Mouse (Mus musculus): ENCODE measurements around the gene Nfkbia. TPM values are rescaled to one million over a fixed set of nuclear protein-coding genes. Genes with fewer than 3 reads are reported as not detected.

The Nfkbia gene
- polyA plus RNA-seq, 1 experiment from 2014 or later, result 41.2 TPM

DNA sequence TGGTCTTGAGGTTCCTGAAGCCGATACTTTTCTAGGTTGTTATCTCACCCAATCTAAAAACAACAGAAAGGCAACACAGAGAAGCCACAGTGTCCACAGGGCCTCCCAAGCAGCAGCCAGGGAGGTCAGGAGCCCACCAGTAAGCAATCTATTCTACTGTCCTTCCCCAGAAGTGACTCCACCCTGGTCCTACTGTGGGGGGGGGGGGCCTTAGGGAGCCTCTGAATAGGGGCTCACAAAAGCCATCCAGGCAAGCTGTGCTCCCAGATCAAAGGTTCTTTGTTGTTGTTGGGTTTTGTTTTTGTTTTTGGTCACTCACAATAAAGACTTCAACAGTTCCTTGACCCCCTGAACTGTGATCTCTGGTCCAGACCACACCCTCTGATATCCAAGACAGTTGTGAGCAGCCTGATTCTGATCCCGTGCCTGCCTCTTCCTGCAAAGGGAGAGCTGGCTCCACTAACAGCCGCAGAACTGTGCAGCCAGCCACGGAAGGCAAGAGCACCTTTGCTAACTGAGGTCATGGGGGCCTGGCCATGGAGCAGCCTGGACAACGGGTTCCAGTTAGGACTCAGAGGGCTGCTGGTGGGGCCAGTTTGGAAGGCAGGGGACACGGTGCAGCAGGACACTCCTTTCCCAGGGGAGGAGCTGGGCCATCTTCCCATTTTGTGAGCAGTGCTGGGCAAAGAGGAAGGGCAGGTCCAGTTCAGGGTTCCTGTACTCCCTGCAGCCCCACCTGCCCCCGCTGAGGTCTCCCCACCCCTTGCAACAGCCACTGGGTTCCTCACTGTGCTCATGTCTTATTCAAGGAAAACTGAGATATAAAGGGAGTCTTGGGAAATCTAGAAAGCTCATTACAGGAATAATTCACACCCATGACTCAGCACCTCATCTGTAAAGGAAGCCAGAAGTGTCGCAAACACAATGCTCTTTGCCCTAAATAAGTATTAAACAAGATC, 18.9 kb downstream of the Nfkbia start:
- no peaks in the 10 kb centered on the region for H3K27me3 ChIP-seq (ENCODE audit: control insufficient read depth, insufficient read depth, low read length)
- H3K27ac ChIP-seq (ENCODE audit: low read depth, low read length), result no peak overlapping the region
- H3K4me2 ChIP-seq (ENCODE audit: low read depth, low read length, severe bottlenecking), result no peak overlapping the region
- H3K4me3 ChIP-seq (ENCODE audit: low read depth, low read length), result no peak overlapping the region
- H3K4me1 ChIP-seq (replicated peaks; ENCODE audit: control insufficient read depth, insufficient read depth, low read length), result peaks cover 4% of the 10 kb centered on the region
- DNase-seq (ENCODE audit: low spot score), result no peak
- no peaks in the 10 kb centered on the region for H3K36me3 ChIP-seq (ENCODE audit: control insufficient read depth, insufficient read depth, low read length)
- no peak for ATAC-seq (replicated peaks; ENCODE audit: low FRiP score)
- H3K9ac ChIP-seq (ENCODE audit: low read length), result no peak overlapping the region
- H3K9me3 ChIP-seq (ENCODE audit: control insufficient read depth, low read length), result no peaks in the 10 kb centered on the region
- WGBS, result 28% methylated on average over 8 of the region's 8 CpGs

DNA sequence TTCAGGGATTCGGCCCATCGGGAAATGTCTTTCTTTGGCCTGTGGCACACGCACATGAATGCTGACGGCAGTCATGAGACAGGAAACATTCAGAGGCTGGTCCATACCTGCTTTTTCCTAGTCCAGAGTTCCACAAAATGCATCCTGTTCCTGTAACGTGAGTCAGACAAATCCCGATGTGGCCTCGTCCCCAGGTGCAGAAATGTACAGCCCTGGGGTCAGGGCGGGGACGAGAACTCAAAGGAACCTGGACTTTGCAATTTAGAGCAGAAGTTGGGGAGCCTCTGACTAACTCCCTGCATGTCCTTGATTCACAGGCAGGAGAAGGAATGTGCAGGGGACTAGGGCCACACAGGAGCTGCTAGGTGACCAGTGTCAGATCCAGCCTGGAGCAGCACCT, 21.1 kb downstream of the Nfkbia start:
- Histone ChIP-seq H3K4me3 (ENCODE audit: low read depth, low read length) (no peak overlapping the region), H3K4me2 (ENCODE audit: low read depth, low read length, severe bottlenecking) (no peak overlapping the region), H3K27me3 (ENCODE audit: control insufficient read depth, insufficient read depth, low read length) (no peaks in the 10 kb centered on the region), H3K36me3 (ENCODE audit: control insufficient read depth, insufficient read depth, low read length) (no peaks in the 10 kb centered on the region), H3K4me1 (replicated peaks; ENCODE audit: control insufficient read depth, insufficient read depth, low read length) (peaks cover 5% of the 10 kb centered on the region), H3K9me3 (ENCODE audit: control insufficient read depth, low read length) (no peaks in the 10 kb centered on the region), H3K9ac (ENCODE audit: low read length) (no peak overlapping the region), H3K27ac (ENCODE audit: low read depth, low read length) (no peak overlapping the region)
- DNase-seq (ENCODE audit: low spot score) (no peak), ATAC-seq (replicated peaks; ENCODE audit: low FRiP score) (no peak)
- WGBS, result 89% methylated on average over 9 of the region's 9 CpGs

DNA sequence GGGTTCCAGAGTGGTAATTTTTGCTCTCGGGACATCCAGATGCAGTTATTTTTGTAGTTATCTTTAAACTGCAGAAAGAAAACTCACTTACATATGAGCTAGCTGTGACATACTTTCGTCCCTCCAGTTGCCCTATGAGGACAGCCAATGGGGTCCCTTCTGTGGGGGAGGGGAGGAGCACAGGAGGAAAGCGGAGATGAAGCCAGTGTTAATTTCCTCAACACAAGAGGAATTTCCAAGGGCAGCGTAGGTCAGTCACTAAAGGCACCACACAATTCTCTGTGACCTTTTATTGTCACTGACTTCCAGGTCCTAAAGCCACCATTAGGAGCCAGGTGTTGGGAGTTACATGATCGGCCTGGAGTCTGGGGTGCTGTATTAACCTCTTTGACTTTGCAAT, 22.0 kb downstream of the Nfkbia start:
- no peak for DNase-seq (ENCODE audit: low spot score)

DNA sequence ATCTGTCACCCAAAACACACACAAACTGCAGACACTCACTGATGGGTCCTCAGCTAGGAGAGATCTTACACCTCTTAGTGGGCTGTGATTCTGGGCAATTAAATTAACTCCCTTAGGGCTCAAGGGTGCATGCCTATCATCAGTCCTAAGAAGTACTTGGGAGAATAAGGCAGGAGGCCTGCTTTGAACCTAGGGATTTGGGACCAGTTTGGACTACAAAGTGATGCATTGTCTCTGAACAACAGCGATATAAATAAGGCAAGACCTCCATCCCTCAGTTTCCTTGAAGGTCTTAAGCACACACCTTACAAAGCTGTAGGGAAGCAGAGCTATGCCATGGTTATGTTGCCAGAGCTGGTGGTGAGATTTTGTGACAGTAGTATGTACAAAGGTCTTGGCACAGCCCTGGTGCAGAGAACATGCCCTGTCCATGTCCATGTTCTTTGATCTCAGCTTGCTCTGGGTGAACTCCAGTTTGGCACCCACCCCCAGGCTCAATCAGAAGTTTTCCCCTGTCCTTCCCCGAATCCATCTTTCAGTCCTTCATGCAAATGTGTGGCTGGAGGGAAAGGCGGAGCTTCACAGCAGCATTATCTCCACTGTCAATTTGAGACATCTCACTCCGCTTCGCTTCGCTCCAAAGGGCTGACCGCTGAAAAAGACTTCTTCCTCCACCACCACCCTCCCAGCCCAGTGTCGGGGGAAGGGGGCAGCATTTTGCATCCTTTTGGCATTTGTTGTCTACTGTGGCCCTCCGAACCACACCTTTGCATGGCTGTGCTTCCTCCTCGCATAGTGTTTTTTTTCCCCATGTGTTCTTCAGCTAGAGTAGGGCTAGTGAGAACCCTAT, 24.9 kb downstream of the Nfkbia start:
- peaks cover 9% of the 10 kb centered on the region; the same call in 1 of the 2 replicates for H3K4me1 ChIP-seq (replicated peaks; ENCODE audit: control insufficient read depth, insufficient read depth, low read length)
- H3K36me3 ChIP-seq (ENCODE audit: control insufficient read depth, insufficient read depth, low read length), result no peaks in the 10 kb centered on the region
- no peak for ATAC-seq (replicated peaks; ENCODE audit: low FRiP score)
- DNase-seq (ENCODE audit: low spot score), result no peak
- 68% methylated on average over 10 of the region's 10 CpGs for WGBS
- no peak overlapping the region for H3K9ac ChIP-seq (ENCODE audit: low read length)
- H3K27ac ChIP-seq (ENCODE audit: low read depth, low read length), result no peak overlapping the region
- no peak overlapping the region for H3K4me3 ChIP-seq (ENCODE audit: low read depth, low read length)
- H3K27me3 ChIP-seq (ENCODE audit: control insufficient read depth, insufficient read depth, low read length), result no peaks in the 10 kb centered on the region
- H3K4me2 ChIP-seq (ENCODE audit: low read depth, low read length, severe bottlenecking), result no peak overlapping the region
- no peaks in the 10 kb centered on the region for H3K9me3 ChIP-seq (ENCODE audit: control insufficient read depth, low read length)

More for the DNA sequence above, 22.0 kb downstream of the Nfkbia start:
- Histone ChIP-seq H3K4me2 (ENCODE audit: low read depth, low read length, severe bottlenecking) (no peak overlapping the region), H3K27me3 (ENCODE audit: control insufficient read depth, insufficient read depth, low read length) (no peaks in the 10 kb centered on the region), H3K4me3 (ENCODE audit: low read depth, low read length) (no peak overlapping the region), H3K9me3 (ENCODE audit: control insufficient read depth, low read length) (no peaks in the 10 kb centered on the region), H3K27ac (ENCODE audit: low read depth, low read length) (no peak overlapping the region), H3K9ac (ENCODE audit: low read length) (no peak overlapping the region), H3K36me3 (ENCODE audit: control insufficient read depth, insufficient read depth, low read length) (no peaks in the 10 kb centered on the region), H3K4me1 (replicated peaks; ENCODE audit: control insufficient read depth, insufficient read depth, low read length) (peaks cover 8% of the 10 kb centered on the region)
- WGBS, result 53% methylated on average over 5 of the region's 5 CpGs
- no peak for ATAC-seq (replicated peaks; ENCODE audit: low FRiP score)

DNA sequence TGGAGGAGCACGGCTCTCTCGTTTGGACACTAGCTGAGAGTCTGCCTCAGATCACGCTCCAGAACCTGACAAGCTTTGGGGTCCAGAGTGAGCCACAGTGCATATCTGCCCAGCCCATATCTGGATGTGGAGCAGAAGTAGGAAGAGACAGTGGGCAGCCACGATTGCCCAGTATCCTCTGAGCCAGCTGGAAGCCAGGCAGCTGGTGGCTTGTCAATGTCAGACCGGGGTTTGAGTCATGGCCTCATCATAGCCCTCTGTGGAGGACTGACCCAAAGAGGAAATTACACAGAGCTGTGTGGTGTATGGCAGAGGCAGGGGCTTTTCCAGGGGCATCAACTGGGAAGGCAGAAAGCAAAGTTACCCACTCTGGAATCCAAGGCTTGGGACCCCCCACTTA, 25.6 kb downstream of the Nfkbia start:
- ATAC-seq (replicated peaks; ENCODE audit: low FRiP score), result no peak
- Histone ChIP-seq H3K9me3 (ENCODE audit: control insufficient read depth, low read length) (no peaks in the 10 kb centered on the region), H3K4me2 (ENCODE audit: low read depth, low read length, severe bottlenecking) (no peak overlapping the region), H3K9ac (ENCODE audit: low read length) (no peak overlapping the region), H3K36me3 (ENCODE audit: control insufficient read depth, insufficient read depth, low read length) (no peaks in the 10 kb centered on the region), H3K4me3 (ENCODE audit: low read depth, low read length) (no peak overlapping the region), H3K4me1 (replicated peaks; ENCODE audit: control insufficient read depth, insufficient read depth, low read length) (peaks cover 9% of the 10 kb centered on the region; the same call in 1 of the 2 replicates), H3K27me3 (ENCODE audit: control insufficient read depth, insufficient read depth, low read length) (no peaks in the 10 kb centered on the region), H3K27ac (ENCODE audit: low read depth, low read length) (no peak overlapping the region)
- no peak for DNase-seq (ENCODE audit: low spot score)
- WGBS, result 80% methylated on average over 5 of the region's 5 CpGs

DNA sequence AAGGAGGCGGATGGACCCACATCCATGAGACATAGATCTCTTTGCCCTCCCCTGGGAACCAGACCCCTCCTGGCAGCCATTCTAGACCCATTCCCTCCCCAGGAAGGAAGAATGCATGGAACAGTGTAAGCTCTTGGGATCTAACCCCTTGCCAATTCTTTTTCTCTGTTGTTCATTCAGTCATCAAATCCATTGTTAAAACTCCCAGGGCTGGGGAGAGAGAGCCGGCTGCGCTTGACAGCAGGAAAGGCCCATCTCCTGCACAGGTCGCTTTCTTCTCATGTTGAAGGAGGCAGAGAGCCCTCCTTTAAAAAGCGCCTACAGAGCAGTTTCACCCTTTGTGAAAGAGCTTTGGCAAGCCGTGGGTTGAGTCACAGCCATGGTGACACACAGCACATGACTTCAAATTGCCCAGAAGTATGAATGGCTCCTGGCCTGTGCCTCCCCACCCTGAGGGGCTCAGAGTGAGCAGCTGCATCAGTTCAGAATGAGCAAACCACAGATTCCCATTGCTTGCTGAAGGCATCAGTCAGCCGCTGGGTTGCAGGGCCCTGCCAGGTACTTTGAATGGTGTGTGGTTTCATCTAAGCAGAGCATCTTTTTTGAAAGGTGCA, 26.3 kb downstream of the Nfkbia start:
- H3K36me3 ChIP-seq (ENCODE audit: control insufficient read depth, insufficient read depth, low read length), result no peaks in the 10 kb centered on the region
- peaks cover 9% of the 10 kb centered on the region; the same call in 1 of the 2 replicates for H3K4me1 ChIP-seq (replicated peaks; ENCODE audit: control insufficient read depth, insufficient read depth, low read length)
- no peak overlapping the region for H3K4me3 ChIP-seq (ENCODE audit: low read depth, low read length)
- ATAC-seq (replicated peaks; ENCODE audit: low FRiP score) (no peak), DNase-seq (ENCODE audit: low spot score) (no peak)
- H3K9ac ChIP-seq (ENCODE audit: low read length), result no peak overlapping the region
- H3K4me2 ChIP-seq (ENCODE audit: low read depth, low read length, severe bottlenecking), result no peak overlapping the region
- 58% methylated on average over 7 of the region's 7 CpGs for WGBS
- no peaks in the 10 kb centered on the region for H3K9me3 ChIP-seq (ENCODE audit: control insufficient read depth, low read length)
- no peak overlapping the region for H3K27ac ChIP-seq (ENCODE audit: low read depth, low read length)
- no peaks in the 10 kb centered on the region for H3K27me3 ChIP-seq (ENCODE audit: control insufficient read depth, insufficient read depth, low read length)

DNA sequence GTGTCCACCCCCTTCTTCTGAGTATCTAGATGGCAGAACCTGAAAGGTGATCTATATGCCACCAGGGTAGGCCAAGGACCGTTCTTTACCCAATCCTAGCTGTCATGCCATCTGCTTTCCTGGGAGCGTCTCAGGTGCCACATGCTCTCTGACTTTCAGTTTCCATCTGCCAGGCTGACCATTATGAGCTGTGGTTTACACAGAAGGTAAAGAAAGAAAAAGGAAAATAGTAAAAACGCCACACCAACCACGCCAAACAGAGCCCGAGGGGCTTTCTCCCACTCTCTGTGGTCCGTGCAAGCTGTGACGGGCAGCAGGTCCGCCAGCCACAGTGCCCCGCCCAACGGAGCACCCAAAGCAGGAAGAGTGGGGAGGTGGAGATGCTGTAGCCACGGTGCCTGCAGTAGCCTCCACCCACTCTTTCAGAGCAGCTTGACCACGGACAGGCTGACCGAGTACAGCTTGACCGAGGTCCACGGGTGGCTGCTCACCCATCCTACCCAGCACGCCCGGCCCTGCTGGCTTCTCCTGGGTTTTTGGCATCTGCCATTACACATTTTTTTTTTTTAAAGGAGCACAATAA, 27.0 kb downstream of the Nfkbia start:
- Histone ChIP-seq H3K9ac (ENCODE audit: low read length) (no peak overlapping the region), H3K27ac (ENCODE audit: low read depth, low read length) (no peak overlapping the region), H3K4me2 (ENCODE audit: low read depth, low read length, severe bottlenecking) (no peak overlapping the region), H3K36me3 (ENCODE audit: control insufficient read depth, insufficient read depth, low read length) (no peaks in the 10 kb centered on the region), H3K4me3 (ENCODE audit: low read depth, low read length) (no peak overlapping the region), H3K4me1 (replicated peaks; ENCODE audit: control insufficient read depth, insufficient read depth, low read length) (peaks cover 9% of the 10 kb centered on the region; the same call in 1 of the 2 replicates), H3K9me3 (ENCODE audit: control insufficient read depth, low read length) (no peaks in the 10 kb centered on the region), H3K27me3 (ENCODE audit: control insufficient read depth, insufficient read depth, low read length) (no peaks in the 10 kb centered on the region)
- WGBS, result 86% methylated on average over 17 of the region's 17 CpGs
- no peak for ATAC-seq (replicated peaks; ENCODE audit: low FRiP score)
- DNase-seq (ENCODE audit: low spot score), result no peak

DNA sequence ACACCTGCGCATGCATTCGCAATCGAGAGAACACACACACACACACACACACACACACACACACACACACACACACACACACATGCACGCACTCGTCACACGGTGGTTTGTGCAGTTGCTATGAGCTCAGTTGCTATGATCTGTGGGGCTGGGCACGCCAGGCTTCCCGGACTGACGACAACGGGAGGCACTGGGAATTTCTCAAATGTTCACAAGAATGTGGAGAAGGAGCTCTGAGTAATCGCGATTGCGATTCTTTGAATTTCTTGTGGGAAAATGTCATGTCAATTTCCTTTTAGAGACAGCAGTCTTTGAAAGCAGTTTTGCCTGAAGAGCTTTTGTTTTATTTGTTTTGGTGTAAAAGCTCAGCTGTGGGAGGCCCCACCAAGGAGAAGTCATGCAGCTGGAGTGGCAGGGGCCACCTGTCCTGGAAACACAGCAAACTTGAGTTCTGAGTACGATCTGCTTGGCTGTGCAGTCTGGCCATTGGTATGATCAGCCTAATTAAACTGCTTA, 27.5 kb downstream of the Nfkbia start:
- 0 out of 2 replicates have a peak overlapping the region, but pooled peaks have one; percentile 25 for H3K27ac ChIP-seq (ENCODE audit: low read depth, low read length)

More for the DNA sequence above, 27.5 kb downstream of the Nfkbia start:
- no peak overlapping the region for H3K4me2 ChIP-seq (ENCODE audit: low read depth, low read length, severe bottlenecking)
- no peak for DNase-seq (ENCODE audit: low spot score)
- H3K4me1 ChIP-seq (replicated peaks; ENCODE audit: control insufficient read depth, insufficient read depth, low read length), result peaks cover 9% of the 10 kb centered on the region; the same call in 1 of the 2 replicates
- H3K9me3 ChIP-seq (ENCODE audit: control insufficient read depth, low read length), result no peaks in the 10 kb centered on the region
- no peaks in the 10 kb centered on the region for H3K36me3 ChIP-seq (ENCODE audit: control insufficient read depth, insufficient read depth, low read length)
- no peak overlapping the region for H3K9ac ChIP-seq (ENCODE audit: low read length)
- ATAC-seq (replicated peaks; ENCODE audit: low FRiP score), result no peak
- 65% methylated on average over 14 of the region's 14 CpGs for WGBS
- no peak overlapping the region for H3K4me3 ChIP-seq (ENCODE audit: low read depth, low read length)
- no peaks in the 10 kb centered on the region for H3K27me3 ChIP-seq (ENCODE audit: control insufficient read depth, insufficient read depth, low read length)
